Mouse (Mus musculus) liver, embryonic 13.5 days (tissue): ENCODE measurements around the gene Lmo1. TPM values are rescaled to one million over a fixed set of nuclear protein-coding genes. Genes with fewer than 3 reads are reported as not detected.
A peak's percentile ranks its signal among the peaks of the same experiment; 100 is the strongest.

Source experiments
- ATAC-seq: fragments of 200-750 bp; cut with Nextera tagmentation; 2 replicates; pipeline ENCODE4 v1.8.0; 2017; ENCODE audit warnings: low read depth, mild to moderate bottlenecking, moderate number of reproducible peaks, moderate library complexity
- DNase-seq: peaks from one replicate; pipeline ENCODE4 v3.0.0; 2022
- H3K27ac ChIP-seq: fragments of 300-500 bp; sonication (generic); 2 replicates; pipeline ENCODE4 v1.5.1; 2015; ENCODE audit warnings: moderate library complexity, mild to moderate bottlenecking, inconsistent platforms
- H3K27me3 ChIP-seq: fragments of 300-500 bp; sonication (generic); 2 replicates; pipeline ENCODE4 v1.6.1; 2015; ENCODE audit warnings: mild to moderate bottlenecking, inconsistent platforms
- H3K36me3 ChIP-seq: fragments of 300-500 bp; sonication (generic); 2 replicates; pipeline ENCODE4 v1.6.1; 2015; ENCODE audit warnings: mild to moderate bottlenecking, inconsistent platforms
- H3K4me1 ChIP-seq: fragments of 300-500 bp; sonication (generic); replicated peaks from 2 replicates; pipeline ENCODE4 v1.6.1; 2015; ENCODE audit warnings: inconsistent platforms
- H3K4me2 ChIP-seq: fragments of 300-500 bp; sonication (generic); 2 replicates; pipeline ENCODE4 v1.6.1; 2015; ENCODE audit warnings: inconsistent platforms, mild to moderate bottlenecking, moderate library complexity
- H3K4me3 ChIP-seq: fragments of 300-500 bp; sonication (generic); replicated peaks from 2 replicates; pipeline ENCODE4 v1.5.1; 2015; ENCODE audit warnings: mild to moderate bottlenecking, inconsistent platforms
- H3K9ac ChIP-seq: fragments of 300-500 bp; sonication (generic); 2 replicates; pipeline ENCODE4 v1.6.1; 2015; ENCODE audit warnings: mild to moderate bottlenecking, inconsistent platforms
- H3K9me3 ChIP-seq: fragments of 300-500 bp; sonication (generic); replicated peaks from 2 replicates; pipeline ENCODE4 v1.6.1; 2016; ENCODE audit warnings: inconsistent platforms
- WGBS: fragments of 180-500 bp; shearing (Covaris S2); methylation state at CpG from one replicate; pipeline ENCODE4 v1.1.7; 2015; ENCODE audit not compliant: insufficient replicate concordance; 5-methylcytosine and 5-hydroxymethylcytosine counted together
- polyA plus RNA-seq: library from polyadenylated mRNA; unstranded; fragments of >200 nt; fragmentation: Nextera tagmentation; extraction: Ambion mirVana; gene quantifications from 2 replicates; pipeline ENCODE4 v1.2.1, GENCODE M21; 2015

Gene Lmo1
- 0.79 and 1.0 TPM in 2 replicates for polyA plus RNA-seq

DNA sequence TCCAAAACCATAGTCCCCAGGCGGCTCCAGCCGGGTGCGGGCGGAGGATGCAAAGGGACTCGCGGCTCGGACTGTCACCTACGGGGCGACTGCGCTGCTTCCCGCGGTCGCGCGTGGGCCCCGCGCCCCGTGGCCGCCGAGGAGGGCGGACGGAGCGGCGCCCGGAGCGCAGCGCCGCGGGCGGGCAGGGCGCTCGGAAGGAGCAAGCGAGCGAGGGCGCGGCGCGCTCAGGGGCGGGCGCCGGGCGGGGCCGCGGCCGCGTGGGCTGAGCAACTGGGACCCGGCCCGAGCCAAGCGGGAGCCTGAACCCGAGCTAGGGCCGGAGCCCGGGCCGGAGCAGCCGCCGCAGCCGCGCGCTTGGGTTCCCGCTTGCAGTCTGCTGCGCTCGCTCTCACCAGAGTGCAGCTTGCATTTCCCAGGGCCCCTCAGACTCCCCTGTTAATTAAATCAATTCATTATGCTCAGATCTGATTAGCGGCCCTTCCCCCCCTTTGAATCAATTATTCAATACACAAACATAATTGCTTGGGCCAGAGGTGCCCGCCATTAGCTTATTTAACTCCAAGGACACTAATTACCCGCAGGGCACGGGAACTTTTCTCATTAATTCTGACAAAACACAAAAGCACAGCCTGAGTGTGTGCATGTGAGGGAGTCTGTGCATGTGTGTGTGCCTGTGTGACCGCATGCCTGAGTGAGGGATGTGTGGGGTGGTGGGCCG, at the start of gene Lmo1:
Gene Lmo1 (minus strand): TSS at position 259 of the 721 bp plus-strand sequence.
- ATAC-seq (no peak), DNase-seq (no peak)
- Histone ChIP-seq H3K27me3 (peaks cover 71% of the 10 kb centered on the region), H3K9me3 (no peaks in the 10 kb centered on the region), H3K4me2 (peak within 1 kb of the TSS; percentile 64), H3K27ac (no peak within 1 kb of the TSS), H3K4me3 (peak within 1 kb of the TSS; percentile 51), H3K4me1 (peaks cover 7% of the 10 kb centered on the region; the same call in 1 of the 2 replicates), H3K9ac (peak within 1 kb of the TSS; percentile 6; the same call in 1 of the 2 replicates), H3K36me3 (no peaks in the 10 kb centered on the region)
- 1% methylated on average over 67 of the region's 67 CpGs for WGBS

DNA sequence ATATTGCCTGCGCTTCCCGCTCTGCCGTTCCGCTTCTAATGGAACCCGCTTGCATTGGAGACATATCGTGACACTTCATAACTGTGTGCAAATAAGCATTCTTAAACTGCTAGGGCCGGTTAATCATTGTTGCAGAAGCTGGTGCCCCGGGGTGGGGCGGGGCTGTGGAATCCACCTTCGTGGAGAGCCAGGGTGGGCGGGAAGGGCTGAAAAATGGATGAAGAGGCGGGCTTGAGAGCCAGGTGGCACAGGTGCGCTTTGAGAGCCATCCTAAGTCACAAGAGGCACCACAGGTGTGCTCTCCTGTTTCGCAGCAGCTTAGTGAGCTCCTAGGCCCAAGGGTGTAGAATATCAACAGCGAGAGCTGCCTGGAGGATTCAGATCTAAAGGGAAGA, 46.7 kb upstream of the Lmo1 start:
- no peaks in the 10 kb centered on the region for H3K4me1 ChIP-seq
- H3K9ac ChIP-seq, result no peak overlapping the region
- H3K4me2 ChIP-seq, result no peak overlapping the region
- no peak overlapping the region for H3K27ac ChIP-seq
- DNase-seq, result no peak
- no peaks in the 10 kb centered on the region for H3K27me3 ChIP-seq
- H3K9me3 ChIP-seq, result no peaks in the 10 kb centered on the region
- H3K36me3 ChIP-seq, result no peaks in the 10 kb centered on the region
- H3K4me3 ChIP-seq, result no peak overlapping the region
- no peak for ATAC-seq
- WGBS, result 74% methylated on average over 15 of the region's 15 CpGs

DNA sequence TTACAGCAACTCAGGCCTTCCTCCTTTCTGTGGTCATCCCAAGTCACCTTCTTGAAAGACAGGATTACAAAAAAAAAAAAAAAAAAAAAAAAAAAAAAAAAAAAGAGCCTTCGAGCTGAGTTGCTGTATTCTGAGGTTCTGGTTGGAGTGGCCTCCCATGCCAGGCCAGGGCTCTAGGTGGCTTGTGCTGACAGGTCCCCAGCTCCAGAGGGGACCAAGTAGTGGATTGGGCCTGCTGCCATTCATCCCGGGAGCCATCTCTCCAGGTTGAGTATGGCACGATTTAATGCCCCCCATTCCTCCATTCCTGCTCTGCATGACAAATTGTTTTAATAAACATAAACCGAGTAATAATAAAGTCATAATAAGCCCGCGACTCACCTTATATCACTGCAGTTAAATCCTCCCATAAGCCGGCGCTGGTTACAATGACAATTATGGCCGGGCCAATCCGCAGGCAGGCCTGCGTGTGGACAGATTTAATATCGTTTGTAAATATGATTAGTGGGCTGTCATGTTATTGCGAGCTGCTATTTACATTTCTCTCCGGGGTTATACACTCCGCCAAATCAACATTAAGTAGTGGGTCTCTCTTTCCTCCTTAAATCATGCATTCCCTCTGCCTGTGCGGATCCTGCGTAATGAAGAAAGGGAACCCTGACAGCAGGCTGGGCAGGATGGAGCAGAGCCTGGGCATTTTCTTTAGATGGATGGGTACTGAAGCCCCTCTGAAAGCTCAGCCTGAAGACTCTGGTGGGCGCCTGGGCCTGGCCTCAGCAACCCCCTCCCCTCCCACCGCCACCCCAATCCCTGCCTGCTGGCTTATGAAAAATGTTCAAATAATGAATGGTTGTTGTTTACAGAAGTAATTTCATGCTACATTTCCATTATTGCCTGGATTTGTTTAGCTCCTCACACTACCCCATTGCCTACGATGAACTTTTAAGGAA, 46.0 kb upstream of the Lmo1 start:
- Histone ChIP-seq H3K27me3 (no peaks in the 10 kb centered on the region), H3K4me2 (no peak overlapping the region), H3K9me3 (no peaks in the 10 kb centered on the region), H3K27ac (no peak overlapping the region), H3K36me3 (no peaks in the 10 kb centered on the region), H3K9ac (no peak overlapping the region), H3K4me1 (no peaks in the 10 kb centered on the region), H3K4me3 (no peak overlapping the region)
- ATAC-seq (no peak), DNase-seq (no peak)
- 80% methylated on average over 20 of the region's 20 CpGs for WGBS

GRCm38 (mm10) chr7:109220026-109220425, 45.0 kb upstream of the Lmo1 start:
- no peak for ATAC-seq
- Histone ChIP-seq H3K27me3 (no peaks in the 10 kb centered on the region), H3K4me3 (no peak overlapping the region), H3K36me3 (no peaks in the 10 kb centered on the region), H3K9me3 (no peaks in the 10 kb centered on the region), H3K27ac (no peak overlapping the region), H3K9ac (no peak overlapping the region), H3K4me1 (no peaks in the 10 kb centered on the region), H3K4me2 (no peak overlapping the region)
- 65% methylated on average over 4 of the region's 4 CpGs for WGBS
- DNase-seq, result no peak

DNA sequence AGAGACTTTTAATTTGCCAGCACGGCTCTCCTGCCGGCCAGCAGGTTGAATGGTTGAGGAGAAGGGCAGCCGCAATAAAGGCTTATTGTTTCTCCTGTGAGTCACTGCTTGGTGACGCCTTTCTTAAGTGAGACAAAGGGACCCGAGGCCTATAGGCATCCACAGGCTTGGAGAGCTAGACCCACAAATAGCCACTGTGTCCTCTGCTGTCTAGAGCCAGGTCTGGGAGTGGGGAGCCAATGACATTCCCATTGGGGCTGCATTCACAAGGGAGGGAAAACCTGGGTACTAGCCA, 43.9 kb upstream of the Lmo1 start:
- no peak overlapping the region for H3K9ac ChIP-seq

DNA sequence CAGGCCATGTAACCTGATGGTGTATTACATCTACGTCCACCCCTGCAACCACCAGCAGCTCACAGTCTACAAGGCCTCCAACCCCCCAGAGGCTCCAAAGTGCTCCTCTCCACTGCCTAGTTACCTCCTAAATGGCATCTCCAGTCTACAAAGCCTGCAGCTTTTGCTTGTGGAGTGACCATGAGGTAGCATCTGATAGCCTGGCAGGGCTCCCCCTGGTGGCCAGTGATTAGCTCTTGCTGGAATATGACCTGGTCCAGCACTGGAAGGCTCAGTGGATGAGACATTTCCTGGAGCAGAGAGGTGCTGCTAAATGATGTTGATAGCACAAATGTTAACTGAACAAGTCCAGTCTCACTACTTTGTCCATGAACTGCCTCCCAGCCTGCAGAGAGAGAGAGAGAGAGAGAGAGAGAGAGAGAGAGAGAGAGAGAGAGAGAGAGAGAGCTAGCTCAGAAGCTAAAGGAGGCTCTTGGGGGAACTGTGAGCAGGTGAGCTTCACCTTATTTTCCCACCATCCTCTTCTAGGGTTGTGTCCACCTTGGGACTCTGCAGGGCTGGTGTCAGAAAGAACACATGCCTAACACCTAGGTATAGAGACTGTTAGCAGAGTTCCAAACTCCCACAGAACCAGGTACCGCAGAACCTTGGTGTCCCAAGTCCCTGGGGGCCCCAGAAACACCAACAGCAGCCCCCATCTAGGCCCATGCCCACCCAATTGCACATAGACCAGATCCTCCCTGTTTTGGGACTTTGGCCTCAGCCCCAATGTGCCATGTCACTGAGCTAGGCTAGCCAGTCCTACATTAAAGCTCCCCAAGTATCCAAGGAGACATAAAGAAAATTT, 43.3 kb upstream of the Lmo1 start:
- Histone ChIP-seq H3K27me3 (no peaks in the 10 kb centered on the region), H3K4me1 (no peaks in the 10 kb centered on the region), H3K4me3 (no peak overlapping the region), H3K9me3 (no peaks in the 10 kb centered on the region), H3K9ac (no peak overlapping the region), H3K36me3 (no peaks in the 10 kb centered on the region), H3K27ac (no peak overlapping the region), H3K4me2 (no peak overlapping the region)
- WGBS, result 59% methylated on average over 2 of the region's 2 CpGs
- ATAC-seq (no peak), DNase-seq (peak; percentile 22)

More for the DNA sequence above, 43.9 kb upstream of the Lmo1 start:
- no peak overlapping the region for H3K4me2 ChIP-seq
- no peaks in the 10 kb centered on the region for H3K27me3 ChIP-seq
- ATAC-seq (no peak), DNase-seq (no peak)
- no peaks in the 10 kb centered on the region for H3K9me3 ChIP-seq
- no peak overlapping the region for H3K27ac ChIP-seq
- no peak overlapping the region for H3K4me3 ChIP-seq
- no peaks in the 10 kb centered on the region for H3K36me3 ChIP-seq
- H3K4me1 ChIP-seq, result no peaks in the 10 kb centered on the region
- 51% methylated on average over 5 of the region's 5 CpGs for WGBS

GRCm38 (mm10) chr7:109209804-109210203, 34.8 kb upstream of the Lmo1 start:
- no peak overlapping the region for H3K4me3 ChIP-seq
- no peaks in the 10 kb centered on the region for H3K4me1 ChIP-seq
- H3K27ac ChIP-seq, result no peak overlapping the region
- no peak overlapping the region for H3K4me2 ChIP-seq
- no peaks in the 10 kb centered on the region for H3K27me3 ChIP-seq
- DNase-seq (no peak), ATAC-seq (no peak)
- H3K9me3 ChIP-seq, result no peaks in the 10 kb centered on the region
- 19% methylated on average over 2 of the region's 2 CpGs for WGBS
- no peak overlapping the region for H3K9ac ChIP-seq
- no peaks in the 10 kb centered on the region for H3K36me3 ChIP-seq

DNA sequence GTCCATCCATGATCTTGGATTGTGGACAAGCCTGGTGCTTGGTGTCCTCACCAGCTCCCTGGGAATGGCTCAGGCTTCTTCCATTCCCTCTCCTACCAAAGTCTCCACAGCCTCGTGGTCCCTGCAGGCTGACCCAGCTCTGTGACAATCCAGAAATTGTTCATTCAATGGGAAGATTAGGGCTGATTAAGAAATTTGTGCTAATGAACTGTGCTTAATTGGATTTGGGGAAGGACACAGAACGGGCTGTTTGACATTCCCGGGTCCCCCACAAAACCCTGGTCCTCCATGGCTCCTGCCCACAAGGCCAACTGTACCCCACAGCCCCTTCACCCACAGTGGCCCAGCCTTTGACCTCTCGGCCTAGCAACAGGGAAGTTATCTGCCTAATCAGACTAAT, 32.8 kb upstream of the Lmo1 start:
- H3K4me2 ChIP-seq, result no peak overlapping the region
- H3K4me1 ChIP-seq, result no peaks in the 10 kb centered on the region
- no peak for ATAC-seq
- 62% methylated on average over 4 of the region's 4 CpGs for WGBS
- H3K9me3 ChIP-seq, result no peaks in the 10 kb centered on the region
- H3K9ac ChIP-seq, result no peak overlapping the region
- H3K4me3 ChIP-seq, result no peak overlapping the region
- no peak overlapping the region for H3K27ac ChIP-seq
- no peaks in the 10 kb centered on the region for H3K36me3 ChIP-seq
- DNase-seq, result no peak
- H3K27me3 ChIP-seq, result no peaks in the 10 kb centered on the region

GRCm38 (mm10) chr7:109206358-109206757, 31.4 kb upstream of the Lmo1 start:
- Histone ChIP-seq H3K4me2 (no peak overlapping the region), H3K27ac (no peak overlapping the region), H3K27me3 (no peaks in the 10 kb centered on the region), H3K36me3 (no peaks in the 10 kb centered on the region), H3K9ac (no peak overlapping the region), H3K4me1 (no peaks in the 10 kb centered on the region), H3K9me3 (no peaks in the 10 kb centered on the region), H3K4me3 (no peak overlapping the region)
- WGBS, result 33% methylated on average over 2 of the region's 2 CpGs
- DNase-seq (no peak), ATAC-seq (no peak)

GRCm38 (mm10) chr7:109203140-109203539, 28.1 kb upstream of the Lmo1 start:
- no peak for DNase-seq
- Histone ChIP-seq H3K4me2 (no peak overlapping the region), H3K4me1 (no peaks in the 10 kb centered on the region), H3K27ac (no peak overlapping the region), H3K4me3 (no peak overlapping the region), H3K36me3 (no peaks in the 10 kb centered on the region), H3K9me3 (no peaks in the 10 kb centered on the region), H3K27me3 (no peaks in the 10 kb centered on the region), H3K9ac (no peak overlapping the region)
- no peak for ATAC-seq
- WGBS, result 50% methylated on average over 3 of the region's 3 CpGs

- WGBS, result 42% methylated on average over 3 of the region's 3 CpGs
- H3K36me3 ChIP-seq, result no peaks in the 10 kb centered on the region
- no peak overlapping the region for H3K4me2 ChIP-seq
- no peak for DNase-seq
- H3K4me3 ChIP-seq, result no peak overlapping the region
- no peaks in the 10 kb centered on the region for H3K4me1 ChIP-seq
- no peak overlapping the region for H3K27ac ChIP-seq
- H3K27me3 ChIP-seq, result no peaks in the 10 kb centered on the region
- no peak overlapping the region for H3K9ac ChIP-seq
- no peak for ATAC-seq
- H3K9me3 ChIP-seq, result no peaks in the 10 kb centered on the region
Measured at GRCm38 (mm10) chr7:109200559-109200958, 25.6 kb upstream of the Lmo1 start.
